Mouse (Mus musculus) retina, adult 2 months (tissue): ENCODE measurements around the gene Atp11a.
A peak's percentile ranks its signal among the peaks of the same experiment; 100 is the strongest.

ENCODE experiments used
- DNase-seq: peaks from one replicate; pipeline ENCODE4 v3.0.0-alpha.2; 2012; ENCODE audit warnings: low read depth, low spot score

Atp11a gene

GRCm38 (mm10) chr8:12756391-12757157 is at the start of gene Atp11a:
Atp11a (plus strand) TSS chr8:12757014.
- peak; percentile 59 for DNase-seq

GRCm38 (mm10) chr8:12711623-12712022 is 45.2 kb upstream of the Atp11a start:
- DNase-seq: no peak

- DNase-seq: no peak
Measured at GRCm38 (mm10) chr8:12715861-12716585, 40.8 kb upstream of the Atp11a start.

- peak; percentile 77 for DNase-seq
Measured at GRCm38 (mm10) chr8:12719091-12719490, 37.7 kb upstream of the Atp11a start.

- no peak for DNase-seq
Measured at GRCm38 (mm10) chr8:12728644-12729043, 28.2 kb upstream of the Atp11a start.

- no peak for DNase-seq
Measured at GRCm38 (mm10) chr8:12730780-12731179, 26.0 kb upstream of the Atp11a start.

- DNase-seq: no peak
Measured at GRCm38 (mm10) chr8:12732431-12732830, 24.4 kb upstream of the Atp11a start.

GRCm38 (mm10) chr8:12739113-12739512 is 17.7 kb upstream of the Atp11a start:
- no peak for DNase-seq

GRCm38 (mm10) chr8:12743390-12743789 is 13.4 kb upstream of the Atp11a start:
- DNase-seq: no peak

- no peak for DNase-seq
Measured at GRCm38 (mm10) chr8:12748183-12748582, 8.6 kb upstream of the Atp11a start.

GRCm38 (mm10) chr8:12749116-12749515 is 7.7 kb upstream of the Atp11a start:
- no peak for DNase-seq

GRCm38 (mm10) chr8:12753054-12753453 is 3.8 kb upstream of the Atp11a start:
- DNase-seq: no peak

GRCm38 (mm10) chr8:12754115-12754514 is 2.7 kb upstream of the Atp11a start:
- DNase-seq: no peak

GRCm38 (mm10) chr8:12755312-12755711 is 1.5 kb upstream of the Atp11a start:
- DNase-seq: no peak

GRCm38 (mm10) chr8:12755826-12756225 is 988 bp upstream of the Atp11a start:
- DNase-seq: no peak

GRCm38 (mm10) chr8:12757231-12757940 is 572 bp downstream of the Atp11a start:
- no peak for DNase-seq

- no peak for DNase-seq
Measured at GRCm38 (mm10) chr8:12759963-12760362, 3.1 kb downstream of the Atp11a start.

GRCm38 (mm10) chr8:12761873-12762272 is 5.1 kb downstream of the Atp11a start:
- no peak for DNase-seq

GRCm38 (mm10) chr8:12763565-12764108 is 6.8 kb downstream of the Atp11a start:
- no peak for DNase-seq

- DNase-seq: no peak
Measured at GRCm38 (mm10) chr8:12764971-12765370, 8.2 kb downstream of the Atp11a start.

- DNase-seq: no peak
Measured at GRCm38 (mm10) chr8:12767176-12767575, 10.4 kb downstream of the Atp11a start.

- DNase-seq: no peak
Measured at GRCm38 (mm10) chr8:12768747-12769146, 11.9 kb downstream of the Atp11a start.
